Mouse (Mus musculus): Measurements from ENCODE around the gene Wdr54.

- TF ChIP-seq POLR2A (IDR thresholded peaks at IDR 0.05; ENCODE audit: borderline replicate concordance, extremely low read depth, insufficient read depth, insufficient read length, poor library complexity, severe bottlenecking) (no peak), CTCF (IDR thresholded peaks at IDR 0.05; ENCODE audit: borderline replicate concordance, extremely low read depth, insufficient read depth, insufficient read length) (no peak)
Measured at GRCm38 (mm10) chr6:83175996-83176395, 19.8 kb upstream of the Wdr54 start.
